Mouse (Mus musculus): ENCODE results near the gene Ptpn7. TPM values are rescaled to one million over a fixed set of nuclear protein-coding genes. Genes with fewer than 3 reads are reported as not detected.
A peak's percentile ranks its signal among the peaks of the same experiment; 100 is the strongest.

Ptpn7 gene
- polyA plus RNA-seq, 1 experiment from 2014 or later, result 0.62 TPM

- WGBS, result 78% methylated on average over 10 of the region's 10 CpGs
Observed at GRCm38 (mm10) chr1:135170299-135170698, 37.8 kb downstream of the Ptpn7 start.

DNA sequence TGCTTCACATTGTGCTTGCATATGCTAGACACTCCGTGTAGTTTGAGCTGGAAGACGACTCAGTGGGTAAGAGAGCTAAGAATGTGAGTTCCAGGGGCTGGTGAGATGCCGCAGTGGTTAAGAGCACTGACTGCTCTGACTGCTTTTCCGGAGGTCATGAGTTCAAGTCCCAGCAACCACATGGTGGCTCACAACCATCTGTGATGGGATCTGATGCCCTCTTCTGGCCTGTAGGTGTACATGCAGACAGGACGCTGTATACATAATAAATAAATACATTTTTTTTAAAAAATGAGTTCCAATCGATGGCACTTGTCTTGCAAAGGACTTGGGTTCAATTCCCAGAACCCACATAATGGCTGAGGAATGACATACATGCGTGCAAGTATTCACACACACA lies 38.7 kb downstream of the Ptpn7 start:
- DNase-seq (no peak), ATAC-seq (ENCODE audit: low FRiP score, low TSS enrichment) (no peak)
- Histone ChIP-seq H3K27ac (replicated peaks; ENCODE audit: low read depth, low read length) (no peak overlapping the region), H3K4me2 (ENCODE audit: low read length) (no peak overlapping the region), H3K4me3 (replicated peaks; ENCODE audit: low read depth, low read length) (no peak overlapping the region), H3K9me3 (ENCODE audit: control insufficient read depth, low read length) (no peaks in the 10 kb centered on the region), H3K4me1 (ENCODE audit: control insufficient read depth, insufficient read depth, low read length) (no peaks in the 10 kb centered on the region), H3K36me3 (ENCODE audit: control insufficient read depth, insufficient read depth, low read length) (no peaks in the 10 kb centered on the region), H3K9ac (replicated peaks; ENCODE audit: low read length) (no peak overlapping the region), H3K27me3 (ENCODE audit: control insufficient read depth, insufficient read depth, low read length) (no peaks in the 10 kb centered on the region)
- WGBS, result 86% methylated on average over 7 of the region's 7 CpGs

More at GRCm38 (mm10) chr1:135170299-135170698, 37.8 kb downstream of the Ptpn7 start:
- H3K27me3 ChIP-seq (ENCODE audit: control insufficient read depth, insufficient read depth, low read length), result no peaks in the 10 kb centered on the region
- no peak overlapping the region for H3K9ac ChIP-seq (replicated peaks; ENCODE audit: low read length)
- no peak for ATAC-seq (ENCODE audit: low FRiP score, low TSS enrichment)
- no peak overlapping the region for H3K4me2 ChIP-seq (ENCODE audit: low read length)
- H3K36me3 ChIP-seq (ENCODE audit: control insufficient read depth, insufficient read depth, low read length), result no peaks in the 10 kb centered on the region
- DNase-seq, result no peak
- no peak overlapping the region for H3K27ac ChIP-seq (replicated peaks; ENCODE audit: low read depth, low read length)
- H3K4me3 ChIP-seq (replicated peaks; ENCODE audit: low read depth, low read length), result no peak overlapping the region
- H3K4me1 ChIP-seq (ENCODE audit: control insufficient read depth, insufficient read depth, low read length), result no peaks in the 10 kb centered on the region
- no peaks in the 10 kb centered on the region for H3K9me3 ChIP-seq (ENCODE audit: control insufficient read depth, low read length)

- Histone ChIP-seq H3K27ac (replicated peaks; ENCODE audit: low read depth, low read length) (no peak overlapping the region), H3K4me1 (ENCODE audit: control insufficient read depth, insufficient read depth, low read length) (no peaks in the 10 kb centered on the region), H3K4me2 (ENCODE audit: low read length) (no peak overlapping the region), H3K36me3 (ENCODE audit: control insufficient read depth, insufficient read depth, low read length) (no peaks in the 10 kb centered on the region), H3K27me3 (ENCODE audit: control insufficient read depth, insufficient read depth, low read length) (no peaks in the 10 kb centered on the region), H3K4me3 (replicated peaks; ENCODE audit: low read depth, low read length) (no peak overlapping the region), H3K9me3 (ENCODE audit: control insufficient read depth, low read length) (no peaks in the 10 kb centered on the region), H3K9ac (replicated peaks; ENCODE audit: low read length) (no peak overlapping the region)
- ATAC-seq (ENCODE audit: low FRiP score, low TSS enrichment) (peak; percentile 50), DNase-seq (peak; percentile 90)
- WGBS, result 55% methylated on average over 6 of the region's 6 CpGs
Observed at GRCm38 (mm10) chr1:135171984-135172383, 39.5 kb downstream of the Ptpn7 start.

GRCm38 (mm10) chr1:135173311-135173710 lies 40.8 kb downstream of the Ptpn7 start:
- H3K4me3 ChIP-seq (replicated peaks; ENCODE audit: low read depth, low read length), result no peak overlapping the region
- H3K27ac ChIP-seq (replicated peaks; ENCODE audit: low read depth, low read length), result no peak overlapping the region
- no peaks in the 10 kb centered on the region for H3K4me1 ChIP-seq (ENCODE audit: control insufficient read depth, insufficient read depth, low read length)
- no peak for DNase-seq
- 94% methylated on average over 6 of the region's 6 CpGs for WGBS
- H3K27me3 ChIP-seq (ENCODE audit: control insufficient read depth, insufficient read depth, low read length), result no peaks in the 10 kb centered on the region
- no peaks in the 10 kb centered on the region for H3K9me3 ChIP-seq (ENCODE audit: control insufficient read depth, low read length)
- H3K9ac ChIP-seq (replicated peaks; ENCODE audit: low read length), result no peak overlapping the region
- no peak for ATAC-seq (ENCODE audit: low FRiP score, low TSS enrichment)
- no peaks in the 10 kb centered on the region for H3K36me3 ChIP-seq (ENCODE audit: control insufficient read depth, insufficient read depth, low read length)
- H3K4me2 ChIP-seq (ENCODE audit: low read length), result no peak overlapping the region

DNA sequence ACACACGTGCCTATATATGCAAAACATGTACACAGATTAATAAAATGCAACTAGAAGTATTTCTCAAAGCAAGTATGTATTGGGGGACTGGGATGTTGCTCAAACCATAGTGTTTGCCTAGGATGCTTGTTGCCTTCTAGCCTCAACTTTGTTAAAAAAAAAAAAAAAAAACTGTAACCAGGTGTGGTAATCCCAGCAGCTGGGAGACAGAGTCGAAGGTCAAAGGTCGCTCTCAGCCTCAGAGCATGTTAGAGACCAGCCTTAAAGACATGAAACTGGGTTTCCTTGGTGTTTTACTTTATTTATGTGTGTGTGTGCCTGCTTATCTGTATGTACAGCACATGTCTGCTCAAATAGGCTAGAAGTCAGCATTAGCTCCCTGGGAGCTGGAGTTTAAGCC lies 42.7 kb downstream of the Ptpn7 start:
- DNase-seq (no peak), ATAC-seq (ENCODE audit: low FRiP score, low TSS enrichment) (no peak)
- no peaks in the 10 kb centered on the region for H3K4me1 ChIP-seq (ENCODE audit: control insufficient read depth, insufficient read depth, low read length)
- H3K4me2 ChIP-seq (ENCODE audit: low read length), result no peak overlapping the region
- no peak overlapping the region for H3K9ac ChIP-seq (replicated peaks; ENCODE audit: low read length)
- H3K36me3 ChIP-seq (ENCODE audit: control insufficient read depth, insufficient read depth, low read length), result no peaks in the 10 kb centered on the region
- H3K9me3 ChIP-seq (ENCODE audit: control insufficient read depth, low read length), result no peaks in the 10 kb centered on the region
- WGBS, result 75% methylated on average over 3 of the region's 3 CpGs
- no peak overlapping the region for H3K4me3 ChIP-seq (replicated peaks; ENCODE audit: low read depth, low read length)
- H3K27ac ChIP-seq (replicated peaks; ENCODE audit: low read depth, low read length), result no peak overlapping the region
- no peaks in the 10 kb centered on the region for H3K27me3 ChIP-seq (ENCODE audit: control insufficient read depth, insufficient read depth, low read length)

- no peak overlapping the region for H3K27ac ChIP-seq (replicated peaks; ENCODE audit: low read depth, low read length)
- H3K4me1 ChIP-seq (ENCODE audit: control insufficient read depth, insufficient read depth, low read length), result no peaks in the 10 kb centered on the region
- H3K27me3 ChIP-seq (ENCODE audit: control insufficient read depth, insufficient read depth, low read length), result no peaks in the 10 kb centered on the region
- H3K36me3 ChIP-seq (ENCODE audit: control insufficient read depth, insufficient read depth, low read length), result no peaks in the 10 kb centered on the region
- H3K4me3 ChIP-seq (replicated peaks; ENCODE audit: low read depth, low read length), result no peak overlapping the region
- H3K9me3 ChIP-seq (ENCODE audit: control insufficient read depth, low read length), result no peaks in the 10 kb centered on the region
- ATAC-seq (ENCODE audit: low FRiP score, low TSS enrichment) (no peak), DNase-seq (no peak)
- H3K9ac ChIP-seq (replicated peaks; ENCODE audit: low read length), result no peak overlapping the region
- WGBS, result 75% methylated on average over 3 of the region's 3 CpGs
- H3K4me2 ChIP-seq (ENCODE audit: low read length), result no peak overlapping the region
Observed at GRCm38 (mm10) chr1:135177724-135178123, 45.2 kb downstream of the Ptpn7 start.

- Histone ChIP-seq H3K4me2 (ENCODE audit: low read length) (no peak overlapping the region), H3K4me1 (ENCODE audit: control insufficient read depth, insufficient read depth, low read length) (no peaks in the 10 kb centered on the region), H3K36me3 (ENCODE audit: control insufficient read depth, insufficient read depth, low read length) (no peaks in the 10 kb centered on the region), H3K4me3 (replicated peaks; ENCODE audit: low read depth, low read length) (no peak overlapping the region), H3K27me3 (ENCODE audit: control insufficient read depth, insufficient read depth, low read length) (no peaks in the 10 kb centered on the region), H3K9ac (replicated peaks; ENCODE audit: low read length) (no peak overlapping the region), H3K27ac (replicated peaks; ENCODE audit: low read depth, low read length) (no peak overlapping the region), H3K9me3 (ENCODE audit: control insufficient read depth, low read length) (no peaks in the 10 kb centered on the region)
- DNase-seq (no peak), ATAC-seq (ENCODE audit: low FRiP score, low TSS enrichment) (no peak)
- WGBS, result 89% methylated on average over 7 of the region's 7 CpGs
Observed at GRCm38 (mm10) chr1:135178863-135179262, 46.4 kb downstream of the Ptpn7 start.

DNA sequence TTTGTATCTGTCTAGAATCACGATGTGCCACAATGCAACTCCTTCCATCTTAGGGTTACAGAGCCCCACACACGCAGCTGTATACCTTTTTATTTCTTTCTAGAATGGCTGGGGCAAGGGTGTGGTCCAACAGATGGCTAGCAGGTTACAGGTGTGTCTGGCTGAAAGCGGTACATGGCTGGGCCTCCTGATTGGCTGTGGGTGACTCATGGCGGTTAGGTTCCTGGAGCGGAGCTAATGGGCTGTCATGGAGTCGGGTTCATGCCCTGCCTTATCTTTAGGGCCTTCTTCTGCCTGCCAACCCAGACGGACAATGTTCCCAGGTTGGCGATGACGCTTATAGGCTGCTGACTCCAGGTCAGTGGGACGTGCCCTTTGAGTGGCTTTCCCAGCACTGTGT lies 48.3 kb downstream of the Ptpn7 start:
- no peaks in the 10 kb centered on the region for H3K36me3 ChIP-seq (ENCODE audit: control insufficient read depth, insufficient read depth, low read length)
- H3K4me2 ChIP-seq (ENCODE audit: low read length), result no peak overlapping the region
- 89% methylated on average over 10 of the region's 10 CpGs for WGBS
- DNase-seq (no peak), ATAC-seq (ENCODE audit: low FRiP score, low TSS enrichment) (no peak)
- H3K9ac ChIP-seq (replicated peaks; ENCODE audit: low read length), result no peak overlapping the region
- no peak overlapping the region for H3K4me3 ChIP-seq (replicated peaks; ENCODE audit: low read depth, low read length)
- no peak overlapping the region for H3K27ac ChIP-seq (replicated peaks; ENCODE audit: low read depth, low read length)
- no peaks in the 10 kb centered on the region for H3K4me1 ChIP-seq (ENCODE audit: control insufficient read depth, insufficient read depth, low read length)
- H3K27me3 ChIP-seq (ENCODE audit: control insufficient read depth, insufficient read depth, low read length), result no peaks in the 10 kb centered on the region
- H3K9me3 ChIP-seq (ENCODE audit: control insufficient read depth, low read length), result no peaks in the 10 kb centered on the region

DNA sequence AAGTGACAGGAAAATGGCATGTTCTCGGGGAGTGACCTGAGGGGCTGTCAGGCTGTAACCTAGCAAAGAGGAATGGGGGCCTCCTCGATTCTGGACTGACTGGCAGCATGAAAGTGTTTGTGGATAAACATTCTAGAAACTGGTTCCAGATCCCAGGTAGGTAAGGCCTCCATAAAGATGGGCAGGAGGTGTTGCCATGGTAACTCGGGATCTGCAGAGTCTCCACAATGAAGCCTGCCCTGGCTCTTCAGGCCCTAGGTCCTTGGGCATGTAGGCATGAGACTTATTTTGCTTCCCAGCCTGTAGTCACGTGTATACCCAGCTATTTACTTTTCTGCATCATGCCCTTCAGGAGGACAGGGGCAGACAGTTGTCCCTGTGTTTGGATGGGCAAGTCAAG lies 48.8 kb downstream of the Ptpn7 start:
- 79% methylated on average over 4 of the region's 4 CpGs for WGBS
- Histone ChIP-seq H3K4me2 (ENCODE audit: low read length) (no peak overlapping the region), H3K4me3 (replicated peaks; ENCODE audit: low read depth, low read length) (no peak overlapping the region), H3K36me3 (ENCODE audit: control insufficient read depth, insufficient read depth, low read length) (no peaks in the 10 kb centered on the region), H3K27ac (replicated peaks; ENCODE audit: low read depth, low read length) (no peak overlapping the region), H3K4me1 (ENCODE audit: control insufficient read depth, insufficient read depth, low read length) (no peaks in the 10 kb centered on the region), H3K27me3 (ENCODE audit: control insufficient read depth, insufficient read depth, low read length) (no peaks in the 10 kb centered on the region), H3K9me3 (ENCODE audit: control insufficient read depth, low read length) (no peaks in the 10 kb centered on the region), H3K9ac (replicated peaks; ENCODE audit: low read length) (no peak overlapping the region)
- DNase-seq, result no peak
- ATAC-seq (ENCODE audit: low FRiP score, low TSS enrichment), result no peak
